Mouse (Mus musculus) forebrain, embryonic 13.5 days (tissue): ENCODE measurements around the gene Negr1. TPM values are rescaled to one million over a fixed set of nuclear protein-coding genes. Genes with fewer than 3 reads are reported as not detected.
"Not testable (repeated sequence)": the region's sequence is repeated elsewhere in the genome, so short reads cannot be mapped to it uniquely, and the experiment has no call there.

ENCODE experiments used
- ATAC-seq: fragments of 200-750 bp; cut with Nextera tagmentation; 2 replicates; pipeline ENCODE4 v1.8.0; 2017
- H3K27ac ChIP-seq: fragments of 300-500 bp; sonication (generic); 2 replicates; pipeline ENCODE4 v1.5.1; 2015; ENCODE audit warnings: inconsistent platforms, mild to moderate bottlenecking, moderate library complexity
- H3K27me3 ChIP-seq: fragments of 300-500 bp; sonication (generic); 2 replicates; pipeline ENCODE4 v1.6.1; 2015; ENCODE audit warnings: mild to moderate bottlenecking, inconsistent platforms
- H3K36me3 ChIP-seq: fragments of 300-500 bp; sonication (generic); 2 replicates; pipeline ENCODE4 v1.6.1; 2015; ENCODE audit warnings: mild to moderate bottlenecking, inconsistent platforms; ENCODE audit not compliant: poor library complexity, severe bottlenecking
- H3K4me1 ChIP-seq: fragments of 300-500 bp; sonication (generic); 2 replicates; pipeline ENCODE4 v1.6.1; 2015; ENCODE audit warnings: inconsistent platforms
- H3K4me2 ChIP-seq: fragments of 300-500 bp; sonication (generic); 2 replicates; pipeline ENCODE4 v1.6.1; 2015; ENCODE audit warnings: inconsistent platforms, mild to moderate bottlenecking, moderate library complexity
- H3K4me3 ChIP-seq: fragments of 300-500 bp; sonication (generic); 2 replicates; pipeline ENCODE4 v1.5.1; 2015; ENCODE audit warnings: mild to moderate bottlenecking, inconsistent platforms
- H3K9ac ChIP-seq: fragments of 300-500 bp; sonication (generic); 2 replicates; pipeline ENCODE4 v1.6.1; 2015; ENCODE audit warnings: mild to moderate bottlenecking, inconsistent platforms
- H3K9me3 ChIP-seq: fragments of 300-500 bp; sonication (generic); replicated peaks from 2 replicates; pipeline ENCODE4 v1.6.1; 2016; ENCODE audit warnings: inconsistent platforms
- WGBS: fragments of 180-500 bp; shearing (Covaris S2); methylation state at CpG from one replicate; pipeline ENCODE4 v1.1.7; 2015; 5-methylcytosine and 5-hydroxymethylcytosine counted together
- polyA plus RNA-seq: library from polyadenylated mRNA; unstranded; fragments of >200 nt; fragmentation: Nextera tagmentation; extraction: Ambion mirVana; gene quantifications from 2 replicates; pipeline ENCODE4 v1.2.1, GENCODE M21; 2015

Negr1 gene
- polyA plus RNA-seq, 1 experiment from 2014 or later = 22.5 TPM

GRCm38 (mm10) chr3:156992171-156992570 is 430.6 kb downstream of the Negr1 start:
- no peak overlapping the region for H3K4me3 ChIP-seq
- H3K36me3 ChIP-seq = no peaks in the 10 kb centered on the region
- H3K9me3 ChIP-seq = no peaks in the 10 kb centered on the region
- no peaks in the 10 kb centered on the region for H3K4me1 ChIP-seq
- H3K4me2 ChIP-seq = no peak overlapping the region
- no peaks in the 10 kb centered on the region for H3K27me3 ChIP-seq
- H3K9ac ChIP-seq = no peak overlapping the region
- no peak for ATAC-seq
- WGBS = 82% methylated on average over 2 of the region's 2 CpGs
- no peak overlapping the region for H3K27ac ChIP-seq

- no peak overlapping the region for H3K4me3 ChIP-seq
- H3K36me3 ChIP-seq = no peaks in the 10 kb centered on the region
- no peak overlapping the region for H3K27ac ChIP-seq
- H3K9ac ChIP-seq = no peak overlapping the region
- H3K27me3 ChIP-seq = no peaks in the 10 kb centered on the region
- no peaks in the 10 kb centered on the region for H3K9me3 ChIP-seq
- WGBS = 80% methylated on average over 1 of the region's 1 CpGs
- no peak overlapping the region for H3K4me2 ChIP-seq
- H3K4me1 ChIP-seq = no peaks in the 10 kb centered on the region
- ATAC-seq = no peak
Observed at GRCm38 (mm10) chr3:156992811-156993210, 431.2 kb downstream of the Negr1 start.

GRCm38 (mm10) chr3:156999177-156999808 is 437.7 kb downstream of the Negr1 start:
- no peaks in the 10 kb centered on the region for H3K9me3 ChIP-seq
- no peak overlapping the region for H3K27ac ChIP-seq
- H3K4me3 ChIP-seq = no peak overlapping the region
- ATAC-seq = peak; percentile 66
- WGBS = 84% methylated on average over 5 of the region's 5 CpGs
- H3K9ac ChIP-seq = no peak overlapping the region
- no peaks in the 10 kb centered on the region for H3K27me3 ChIP-seq
- H3K36me3 ChIP-seq = no peaks in the 10 kb centered on the region
- H3K4me2 ChIP-seq = no peak overlapping the region
- H3K4me1 ChIP-seq = no peaks in the 10 kb centered on the region

- no peak for ATAC-seq
- H3K4me2 ChIP-seq = no peak overlapping the region
- no peak overlapping the region for H3K4me3 ChIP-seq
- 88% methylated on average over 2 of the region's 2 CpGs for WGBS
- H3K4me1 ChIP-seq = no peaks in the 10 kb centered on the region
- no peaks in the 10 kb centered on the region for H3K9me3 ChIP-seq
- H3K27ac ChIP-seq = no peak overlapping the region
- H3K27me3 ChIP-seq = no peaks in the 10 kb centered on the region
- H3K9ac ChIP-seq = no peak overlapping the region
- H3K36me3 ChIP-seq = no peaks in the 10 kb centered on the region
Observed at GRCm38 (mm10) chr3:157021632-157022031, 460.0 kb downstream of the Negr1 start.

GRCm38 (mm10) chr3:157024580-157024979 is 463.0 kb downstream of the Negr1 start:
- ATAC-seq = no peak
- 62% methylated on average over 6 of the region's 6 CpGs for WGBS
- Histone ChIP-seq H3K4me3 (no peak overlapping the region), H3K4me1 (no peaks in the 10 kb centered on the region), H3K27ac (no peak overlapping the region), H3K9me3 (no peaks in the 10 kb centered on the region), H3K36me3 (no peaks in the 10 kb centered on the region), H3K4me2 (no peak overlapping the region), H3K9ac (no peak overlapping the region), H3K27me3 (no peaks in the 10 kb centered on the region)

- no peak for ATAC-seq
- Histone ChIP-seq H3K4me3 (no peak overlapping the region), H3K9me3 (no peaks in the 10 kb centered on the region), H3K9ac (no peak overlapping the region), H3K4me2 (no peak overlapping the region), H3K27ac (no peak overlapping the region), H3K4me1 (no peaks in the 10 kb centered on the region), H3K36me3 (no peaks in the 10 kb centered on the region), H3K27me3 (no peaks in the 10 kb centered on the region)
- WGBS = 70% methylated on average over 4 of the region's 4 CpGs
Observed at GRCm38 (mm10) chr3:157031513-157032142, 470.0 kb downstream of the Negr1 start.

- H3K4me2 ChIP-seq = no peak overlapping the region
- H3K27ac ChIP-seq = no peak overlapping the region
- no peak overlapping the region for H3K4me3 ChIP-seq
- H3K9ac ChIP-seq = no peak overlapping the region
- 77% methylated on average over 6 of the region's 6 CpGs for WGBS
- H3K9me3 ChIP-seq = no peaks in the 10 kb centered on the region
- peaks cover 3% of the 10 kb centered on the region; the same call in 1 of the 2 replicates for H3K4me1 ChIP-seq
- no peaks in the 10 kb centered on the region for H3K36me3 ChIP-seq
- no peak for ATAC-seq
- no peaks in the 10 kb centered on the region for H3K27me3 ChIP-seq
Observed at GRCm38 (mm10) chr3:157036016-157036415, 474.4 kb downstream of the Negr1 start.

GRCm38 (mm10) chr3:157036568-157036967 is 475.0 kb downstream of the Negr1 start:
- 70% methylated on average over 1 of the region's 1 CpGs for WGBS
- no peak overlapping the region for H3K4me3 ChIP-seq
- H3K36me3 ChIP-seq = no peaks in the 10 kb centered on the region
- H3K27ac ChIP-seq = no peak overlapping the region
- no peaks in the 10 kb centered on the region for H3K27me3 ChIP-seq
- no peak for ATAC-seq
- no peak overlapping the region for H3K9ac ChIP-seq
- H3K4me2 ChIP-seq = no peak overlapping the region
- no peaks in the 10 kb centered on the region for H3K9me3 ChIP-seq
- peaks cover 3% of the 10 kb centered on the region; the same call in 1 of the 2 replicates for H3K4me1 ChIP-seq

GRCm38 (mm10) chr3:157040619-157041018 is 479.0 kb downstream of the Negr1 start:
- WGBS = 32% methylated on average over 5 of the region's 5 CpGs
- Histone ChIP-seq H3K9me3 (no peaks in the 10 kb centered on the region), H3K27me3 (no peaks in the 10 kb centered on the region), H3K9ac (no peak overlapping the region), H3K4me3 (no peak overlapping the region), H3K36me3 (no peaks in the 10 kb centered on the region), H3K4me1 (peaks cover 3% of the 10 kb centered on the region; the same call in 1 of the 2 replicates), H3K27ac (no peak overlapping the region), H3K4me2 (no peak overlapping the region)
- ATAC-seq = peak; percentile 71; the same call in 1 of the 2 replicates

GRCm38 (mm10) chr3:157044565-157044964 is 483.0 kb downstream of the Negr1 start:
- H3K9ac ChIP-seq = no peak overlapping the region
- no peaks in the 10 kb centered on the region for H3K9me3 ChIP-seq
- H3K4me1 ChIP-seq = peaks cover 3% of the 10 kb centered on the region; the same call in 1 of the 2 replicates
- H3K4me2 ChIP-seq = no peak overlapping the region
- 88% methylated on average over 2 of the region's 2 CpGs for WGBS
- no peaks in the 10 kb centered on the region for H3K36me3 ChIP-seq
- H3K27me3 ChIP-seq = no peaks in the 10 kb centered on the region
- no peak overlapping the region for H3K4me3 ChIP-seq
- ATAC-seq = no peak
- no peak overlapping the region for H3K27ac ChIP-seq

- not testable (repeated sequence) for H3K9ac ChIP-seq, H3K27me3 ChIP-seq, H3K27ac ChIP-seq, H3K4me2 ChIP-seq, ATAC-seq, H3K9me3 ChIP-seq, H3K36me3 ChIP-seq, H3K4me3 ChIP-seq, H3K4me1 ChIP-seq
- 62% methylated on average over 2 of the region's 2 CpGs for WGBS
Observed at GRCm38 (mm10) chr3:157064438-157064837, 502.8 kb downstream of the Negr1 start.

GRCm38 (mm10) chr3:157066331-157066730 is 504.7 kb downstream of the Negr1 start:
- Histone ChIP-seq H3K27me3 (no peaks in the 10 kb centered on the region), H3K4me1 (no peaks in the 10 kb centered on the region), H3K9ac (no peak overlapping the region), H3K9me3 (no peaks in the 10 kb centered on the region), H3K4me3 (no peak overlapping the region), H3K36me3 (no peaks in the 10 kb centered on the region), H3K27ac (no peak overlapping the region), H3K4me2 (no peak overlapping the region)
- no peak for ATAC-seq
